Mouse (Mus musculus) MEL (cell line): ENCODE data around the gene Gucy1b2.

Source experiments
- CHD2 ChIP-seq: IDR thresholded peaks from 2 replicates; pipeline ENCODE4 v1.6.1; 2011; ENCODE audit warnings: low read length, improper control_type of control experiment
- CTCF ChIP-seq, 3 experiments: IDR thresholded peaks in 2 of 3; conservative IDR thresholded peaks in 1 of 3; 2 replicates each; pipeline ENCODE4 v1.5.1; 2011 to 2012; ENCODE audit warnings: low read length in 3 of 3, low read depth in 2 of 3, mild to moderate bottlenecking in 2 of 3, improper control_type of control experiment in 1 of 3, inconsistent platforms in 1 of 3, mixed read lengths in 1 of 3, moderate library complexity in 1 of 3; ENCODE audit not compliant: control insufficient read depth in 1 of 3, insufficient read depth in 1 of 3, poor library complexity in 1 of 3, severe bottlenecking in 1 of 3
- E2F4 ChIP-seq: IDR thresholded peaks from 2 replicates; pipeline ENCODE4 v1.6.1; 2011; ENCODE audit warnings: low read depth, low read length, improper control_type of control experiment, borderline replicate concordance
- JUND ChIP-seq: IDR thresholded peaks from 2 replicates; pipeline ENCODE4 v1.6.1; 2011; ENCODE audit warnings: low read depth, mild to moderate bottlenecking, improper control_type of control experiment, low read length
- MXI1 ChIP-seq: IDR thresholded peaks from 2 replicates; pipeline ENCODE4 v1.6.1; 2011; ENCODE audit warnings: mild to moderate bottlenecking, low read depth, low read length, improper control_type of control experiment
- NELFE ChIP-seq: IDR thresholded peaks from 2 replicates; pipeline ENCODE4 v1.6.1; 2011; ENCODE audit warnings: low read depth, low read length, improper control_type of control experiment
- ZMIZ1 ChIP-seq: IDR thresholded peaks from 2 replicates; pipeline ENCODE4 v1.6.1; 2012; ENCODE audit warnings: low read depth, mild to moderate bottlenecking, inconsistent platforms, low read length, improper control_type of control experiment, moderate library complexity

DNA sequence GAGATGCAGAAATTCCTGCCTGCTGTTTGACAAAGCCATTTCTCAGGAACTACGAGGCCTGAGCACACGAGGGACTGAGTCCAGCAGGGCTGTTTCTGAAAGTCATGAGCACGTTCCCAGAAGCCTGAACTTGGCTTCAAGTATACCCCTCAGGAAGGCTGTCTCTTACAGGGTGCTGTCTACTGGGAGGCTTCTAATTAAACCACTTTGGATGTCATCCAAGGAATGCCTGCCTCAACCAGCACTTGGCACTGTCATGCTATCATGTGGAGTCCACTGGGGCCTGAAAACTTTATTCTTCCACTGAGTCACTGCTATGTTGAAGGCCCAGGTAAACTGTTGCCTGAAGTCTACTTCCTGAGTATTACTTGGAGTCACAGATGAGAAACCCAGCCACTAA lies 2.0 kb downstream of the Gucy1b2 start:
- TF ChIP-seq ZMIZ1, result no peak
- no peak for TF ChIP-seq NELFE
- no peak for TF ChIP-seq E2F4
- no peak for TF ChIP-seq CTCF (IDR thresholded peaks at IDR 0.05 in 2 of 3, conservative IDR thresholded peaks at IDR 0.05 in 1 of 3; ENCODE audit: control insufficient read depth in 1 of 3, insufficient read depth in 1 of 3, low read depth in 2 of 3, low read length in 3 of 3, poor library complexity in 1 of 3, severe bottlenecking in 1 of 3)
- TF ChIP-seq CHD2, result no peak
- no peak for TF ChIP-seq JUND
- TF ChIP-seq MXI1, result no peak
